Mouse (Mus musculus) stomach, embryonic 16.5 days (tissue): ENCODE measurements around the gene Fars2. TPM values are rescaled to one million over a fixed set of nuclear protein-coding genes. Genes with fewer than 3 reads are reported as not detected.
A peak's percentile ranks its signal among the peaks of the same experiment; 100 is the strongest.

Experiments
- ATAC-seq: fragments of 200-750 bp; cut with Nextera tagmentation; 2 replicates; pipeline ENCODE4 v1.8.0; 2017; ENCODE audit warnings: moderate number of reproducible peaks, moderate TSS enrichment; ENCODE audit not compliant: insufficient read depth, low FRiP score
- H3K27ac ChIP-seq: fragments of 300-500 bp; sonication (generic); 2 replicates; pipeline ENCODE4 v1.5.1; 2014; ENCODE audit warnings: low read length
- H3K27me3 ChIP-seq: fragments of 300-500 bp; sonication (generic); 2 replicates; pipeline ENCODE4 v1.6.1; 2014; ENCODE audit warnings: low read length, control low read depth, mixed read lengths; ENCODE audit not compliant: control insufficient read depth, insufficient read depth
- H3K36me3 ChIP-seq: fragments of 300-500 bp; sonication (generic); 2 replicates; pipeline ENCODE4 v1.6.1; 2014; ENCODE audit warnings: low read length; ENCODE audit not compliant: control insufficient read depth, insufficient read depth
- H3K4me1 ChIP-seq: fragments of 300-500 bp; sonication (generic); 2 replicates; pipeline ENCODE4 v1.6.1; 2014; ENCODE audit warnings: low read length, control low read depth, mixed read lengths; ENCODE audit not compliant: control insufficient read depth, insufficient read depth
- H3K4me2 ChIP-seq: fragments of 300-500 bp; sonication (generic); 2 replicates; pipeline ENCODE4 v1.6.1; 2014; ENCODE audit warnings: low read depth, low read length, mixed read lengths
- H3K4me3 ChIP-seq: fragments of 300-500 bp; sonication (generic); replicated peaks from 2 replicates; pipeline ENCODE4 v1.5.1; 2014; ENCODE audit warnings: mild to moderate bottlenecking, low read length
- H3K9ac ChIP-seq: fragments of 300-500 bp; sonication (generic); 2 replicates; pipeline ENCODE4 v1.6.1; 2014; ENCODE audit warnings: low read length
- H3K9me3 ChIP-seq: fragments of 300-500 bp; sonication (generic); replicated peaks from 2 replicates; pipeline ENCODE4 v1.6.1; 2016; ENCODE audit warnings: low read length, control low read depth; ENCODE audit not compliant: control insufficient read depth
- WGBS: fragments of 180-500 bp; shearing (Covaris S2); extraction: QIAGEN DNeasy Blood & Tissue Kit; methylation state at CpG from one replicate; pipeline ENCODE4 v1.1.7; 2014; 5-methylcytosine and 5-hydroxymethylcytosine counted together
- polyA plus RNA-seq: library from polyadenylated mRNA; unstranded; fragments of >200 nt; fragmentation: Nextera tagmentation; extraction: Ambion mirVana; gene quantifications from 2 replicates; pipeline ENCODE4 v1.2.1, GENCODE M21; 2015

Gene Fars2
- polyA plus RNA-seq, 1 experiment from 2014 or later: 34.6 TPM

- Histone ChIP-seq H3K36me3 (no peaks in the 10 kb centered on the region), H3K27ac (no peak overlapping the region), H3K4me1 (no peaks in the 10 kb centered on the region), H3K4me3 (no peak overlapping the region), H3K9me3 (no peaks in the 10 kb centered on the region), H3K4me2 (no peak overlapping the region), H3K9ac (no peak overlapping the region), H3K27me3 (no peaks in the 10 kb centered on the region)
- ATAC-seq: no peak
- WGBS: 71% methylated on average over 1 of the region's 1 CpGs
Measured at GRCm38 (mm10) chr13:36284097-36284496, 166.9 kb downstream of the Fars2 start.

DNA sequence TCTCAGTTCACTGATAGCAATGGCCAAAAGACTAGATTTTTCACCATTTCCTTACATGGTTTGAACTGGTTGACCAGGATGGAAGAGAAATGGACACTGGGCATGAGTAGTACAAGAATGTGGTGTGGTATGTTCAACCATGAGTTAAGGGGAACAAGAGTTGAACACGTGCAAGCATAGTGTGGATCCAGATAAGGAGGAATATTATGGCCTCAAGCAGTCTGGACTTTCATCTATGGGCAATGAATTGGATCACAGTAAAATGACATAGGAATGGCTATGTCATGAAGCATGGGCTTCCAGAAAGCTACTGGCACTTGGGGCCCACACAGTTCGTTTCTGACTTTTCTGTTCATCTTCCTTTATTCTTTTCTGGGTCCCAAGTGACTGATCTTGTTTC is 168.0 kb downstream of the Fars2 start:
- H3K9ac ChIP-seq: no peak overlapping the region
- no peaks in the 10 kb centered on the region for H3K4me1 ChIP-seq
- no peaks in the 10 kb centered on the region for H3K27me3 ChIP-seq
- 81% methylated on average over 2 of the region's 2 CpGs for WGBS
- H3K4me2 ChIP-seq: no peak overlapping the region
- no peak for ATAC-seq
- no peak overlapping the region for H3K4me3 ChIP-seq
- H3K27ac ChIP-seq: no peak overlapping the region
- H3K9me3 ChIP-seq: no peaks in the 10 kb centered on the region
- H3K36me3 ChIP-seq: no peaks in the 10 kb centered on the region

DNA sequence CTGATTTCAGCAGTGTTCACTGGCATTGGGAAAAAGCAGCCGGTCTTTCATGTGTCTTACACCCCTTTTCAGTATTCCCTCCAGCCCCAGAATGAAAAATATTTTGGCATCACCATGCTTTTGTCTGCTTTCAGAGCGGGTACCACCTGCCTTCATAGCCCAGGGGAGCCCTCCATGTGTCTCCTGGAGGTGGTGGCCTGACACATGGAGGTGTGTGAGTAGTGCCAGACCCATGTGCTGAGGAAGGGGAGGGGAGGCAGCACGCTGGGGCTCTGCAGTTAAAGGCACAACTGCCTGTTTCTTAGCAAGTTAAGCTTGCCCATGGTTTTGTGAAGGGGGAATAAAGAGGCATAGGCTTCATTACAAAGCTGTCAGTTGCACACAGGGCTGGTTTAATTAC is 176.3 kb downstream of the Fars2 start:
- WGBS: 71% methylated on average over 3 of the region's 3 CpGs
- no peaks in the 10 kb centered on the region for H3K36me3 ChIP-seq
- H3K27me3 ChIP-seq: no peaks in the 10 kb centered on the region
- no peak overlapping the region for H3K4me2 ChIP-seq
- no peak for ATAC-seq
- no peak overlapping the region for H3K27ac ChIP-seq
- H3K4me3 ChIP-seq: no peak overlapping the region
- H3K9me3 ChIP-seq: no peaks in the 10 kb centered on the region
- no peak overlapping the region for H3K9ac ChIP-seq
- peaks cover 15% of the 10 kb centered on the region; the same call in 1 of the 2 replicates for H3K4me1 ChIP-seq

GRCm38 (mm10) chr13:36294503-36294902 is 177.3 kb downstream of the Fars2 start:
- Histone ChIP-seq H3K27me3 (no peaks in the 10 kb centered on the region), H3K36me3 (no peaks in the 10 kb centered on the region), H3K4me3 (no peak overlapping the region), H3K4me1 (peaks cover 16% of the 10 kb centered on the region; the same call in 1 of the 2 replicates), H3K9ac (no peak overlapping the region), H3K9me3 (no peaks in the 10 kb centered on the region), H3K27ac (no peak overlapping the region), H3K4me2 (no peak overlapping the region)
- no peak for ATAC-seq
- WGBS: 91% methylated on average over 5 of the region's 5 CpGs

GRCm38 (mm10) chr13:36295848-36296247 is 178.6 kb downstream of the Fars2 start:
- peak overlapping the region; percentile 69 for H3K27ac ChIP-seq
- peak; percentile 87; the same call in 1 of the 2 replicates for ATAC-seq
- 0 out of 2 replicates have a peak overlapping the region, but pooled peaks have one; percentile 5 for H3K4me2 ChIP-seq
- no peak overlapping the region for H3K9ac ChIP-seq
- H3K36me3 ChIP-seq: no peaks in the 10 kb centered on the region
- no peaks in the 10 kb centered on the region for H3K9me3 ChIP-seq
- peaks cover 16% of the 10 kb centered on the region; the same call in 1 of the 2 replicates for H3K4me1 ChIP-seq
- no peak overlapping the region for H3K4me3 ChIP-seq
- no peaks in the 10 kb centered on the region for H3K27me3 ChIP-seq
- WGBS: 17% methylated on average over 6 of the region's 6 CpGs

DNA sequence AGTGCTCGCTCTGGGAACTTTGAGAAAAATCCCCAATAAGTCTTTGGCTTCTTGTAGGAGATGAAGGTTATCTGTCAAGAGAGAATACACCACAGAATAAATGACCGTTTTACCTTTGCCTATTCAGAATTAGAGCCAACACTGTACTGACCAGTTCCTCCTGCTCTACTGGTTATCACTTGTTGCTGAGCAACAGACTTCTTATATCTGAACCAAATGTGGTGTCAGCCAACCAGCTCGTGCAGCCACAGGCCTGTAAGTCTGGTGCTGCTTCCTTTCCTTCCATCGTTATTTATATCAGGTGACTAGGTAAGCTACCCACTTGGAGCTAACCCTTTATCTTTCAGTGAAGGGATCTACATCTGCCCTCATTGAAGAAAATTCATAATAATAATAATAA is 179.4 kb downstream of the Fars2 start:
- no peak overlapping the region for H3K27ac ChIP-seq
- H3K4me1 ChIP-seq: peaks cover 16% of the 10 kb centered on the region; the same call in 1 of the 2 replicates
- no peak overlapping the region for H3K4me3 ChIP-seq
- ATAC-seq: peak; percentile 32; the same call in 1 of the 2 replicates
- no peak overlapping the region for H3K9ac ChIP-seq
- no peaks in the 10 kb centered on the region for H3K9me3 ChIP-seq
- H3K4me2 ChIP-seq: no peak overlapping the region
- WGBS: 51% methylated on average over 4 of the region's 4 CpGs
- no peaks in the 10 kb centered on the region for H3K36me3 ChIP-seq
- no peaks in the 10 kb centered on the region for H3K27me3 ChIP-seq

- Histone ChIP-seq H3K4me3 (no peak overlapping the region), H3K27ac (no peak overlapping the region), H3K4me1 (peaks cover 16% of the 10 kb centered on the region; the same call in 1 of the 2 replicates), H3K36me3 (no peaks in the 10 kb centered on the region), H3K4me2 (no peak overlapping the region), H3K9ac (no peak overlapping the region), H3K9me3 (no peaks in the 10 kb centered on the region), H3K27me3 (no peaks in the 10 kb centered on the region)
- WGBS: 57% methylated on average over 3 of the region's 3 CpGs
- ATAC-seq: peak; percentile 27; the same call in 1 of the 2 replicates
Measured at GRCm38 (mm10) chr13:36297950-36298781, 181.0 kb downstream of the Fars2 start.

DNA sequence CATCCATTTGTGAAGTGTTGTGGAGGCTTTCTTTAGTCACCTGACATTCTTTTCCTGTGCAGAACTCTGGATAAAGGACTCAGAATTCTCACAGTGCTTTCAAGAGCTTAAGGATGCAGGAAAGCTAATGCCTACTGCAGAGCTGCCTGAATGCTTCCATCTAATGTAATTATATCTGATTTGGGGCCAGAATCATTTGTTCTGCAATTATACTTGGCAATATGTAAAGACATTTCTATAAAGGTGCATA is 181.5 kb downstream of the Fars2 start:
- Histone ChIP-seq H3K4me1 (peaks cover 16% of the 10 kb centered on the region; the same call in 1 of the 2 replicates), H3K27ac (no peak overlapping the region), H3K9ac (no peak overlapping the region), H3K4me2 (no peak overlapping the region), H3K9me3 (no peaks in the 10 kb centered on the region), H3K4me3 (no peak overlapping the region), H3K36me3 (no peaks in the 10 kb centered on the region), H3K27me3 (no peaks in the 10 kb centered on the region)
- no peak for ATAC-seq

DNA sequence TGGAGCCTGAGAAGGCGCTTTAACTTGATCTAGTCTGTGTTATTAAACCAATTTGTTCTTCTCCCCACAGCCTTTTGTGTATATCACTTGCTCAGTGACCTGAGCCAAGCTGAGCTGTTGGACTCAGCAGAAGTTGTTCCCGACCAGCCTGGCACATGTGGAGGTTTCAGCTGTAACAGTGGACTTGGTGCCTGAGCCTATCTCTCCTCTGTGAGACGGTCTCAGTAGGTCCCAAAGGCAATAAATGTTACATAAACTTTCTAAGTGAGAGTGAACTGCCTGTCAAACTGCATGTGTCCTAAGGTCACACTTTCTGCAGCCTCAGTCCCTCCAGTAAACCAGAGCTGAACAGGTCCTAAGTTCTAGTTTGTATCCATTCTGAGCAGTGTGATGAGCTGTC is 185.6 kb downstream of the Fars2 start:
- Histone ChIP-seq H3K9me3 (no peaks in the 10 kb centered on the region), H3K4me2 (no peak overlapping the region), H3K27me3 (no peaks in the 10 kb centered on the region), H3K4me3 (no peak overlapping the region), H3K9ac (no peak overlapping the region), H3K27ac (no peak overlapping the region), H3K4me1 (0 out of 2 replicates have a peak, but pooled peaks cover 2% of the 10 kb centered on the region), H3K36me3 (no peaks in the 10 kb centered on the region)
- WGBS: 68% methylated on average over 3 of the region's 3 CpGs
- no peak for ATAC-seq
